Comparison of ENCODE assay signal across 8 mouse cellular contexts in the genomic region with DNA sequence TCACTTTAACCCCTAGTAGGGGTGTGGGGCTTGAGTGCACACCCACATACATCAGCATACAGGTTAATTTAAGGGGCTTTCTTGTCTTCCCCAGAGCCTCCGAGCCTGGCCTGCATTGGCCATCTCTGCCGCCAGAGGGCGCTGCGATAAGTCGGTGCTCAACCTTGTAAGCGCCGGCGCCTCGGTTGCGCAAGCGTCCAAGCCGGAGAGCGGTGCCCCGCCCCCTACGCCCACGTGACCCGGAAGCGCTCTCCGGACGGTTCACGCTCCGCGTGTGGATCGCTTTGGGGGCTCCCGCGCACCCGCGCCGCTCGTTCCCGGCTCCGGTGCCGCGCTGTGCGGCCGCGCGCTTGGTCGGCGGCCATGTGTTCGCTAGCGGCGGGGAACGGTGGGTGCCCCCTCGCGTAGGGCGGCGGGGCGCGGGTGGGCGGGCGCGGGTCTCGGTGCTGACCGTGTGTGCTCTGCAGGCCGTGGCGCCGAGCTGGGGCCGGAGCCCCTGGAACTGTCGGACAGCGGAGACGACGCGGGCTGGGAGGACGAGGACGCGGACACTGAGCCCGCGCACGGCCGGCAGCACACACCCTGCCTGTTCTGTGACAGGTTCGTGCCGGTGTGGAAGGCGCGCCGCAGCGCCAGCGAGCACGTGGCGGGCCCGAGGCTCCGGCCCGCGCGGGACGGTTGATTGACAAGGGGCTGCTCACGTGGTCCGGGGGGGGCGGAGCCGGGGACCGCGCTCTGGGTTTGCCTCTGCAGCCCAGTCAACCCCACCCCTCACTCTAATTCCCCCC. TPM values are rescaled to one million over a fixed set of nuclear protein-coding genes. Genes with fewer than 3 reads are reported as not detected.
A peak's percentile ranks its signal among the peaks of the same experiment; 100 is the strongest.
DNase-seq lines count a peak whose midpoint lies in the region; ATAC-seq and TF ChIP-seq lines count a peak whose summit lies in the region.

A gene (plus strand): TSS at position 233 of the 788 bp plus-strand sequence.

- peak within 1 kb of the TSS; percentile 81 for H3K9ac ChIP-seq in forebrain, embryonic 11.5 days (ENCODE audit: low read length)
- peak within 1 kb of the TSS; percentile 53 for H3K9ac ChIP-seq in heart, postnatal 0 days (replicated peaks; ENCODE audit: low read depth, low read length)
- peak within 1 kb of the TSS; percentile 76 for H3K9ac ChIP-seq in liver, embryonic 16.5 days (ENCODE audit: low read depth, low read length)
- H3K9ac ChIP-seq in neural tube, embryonic 13.5 days, result peak within 1 kb of the TSS; percentile 79

- H3K4me1 ChIP-seq in forebrain, embryonic 11.5 days (replicated peaks; ENCODE audit: control insufficient read depth, insufficient read depth, low read length), result no peaks in the 10 kb centered on the region
- H3K4me1 ChIP-seq in heart, postnatal 0 days (ENCODE audit: control insufficient read depth, insufficient read depth), result peaks cover 13% of the 10 kb centered on the region
- H3K4me1 ChIP-seq in liver, embryonic 16.5 days (ENCODE audit: control insufficient read depth, low read depth, low read length), result peaks cover 18% of the 10 kb centered on the region
- peaks cover 19% of the 10 kb centered on the region for H3K4me1 ChIP-seq in neural tube, embryonic 13.5 days (replicated peaks)
- peaks cover 9% of the 10 kb centered on the region for H3K4me1 ChIP-seq in testis, adult 2 months (ENCODE audit: control insufficient read depth, insufficient read depth, low read length)

- TF ChIP-seq CTCF in heart, postnatal 0 days (IDR thresholded peaks at IDR 0.05; ENCODE audit: low read depth), result peak; percentile 93
- TF ChIP-seq CTCF in testis, adult 2 months (IDR thresholded peaks at IDR 0.05; ENCODE audit: control insufficient read depth, insufficient read depth, insufficient replicate concordance, low read depth, low read length), result peak; percentile 97

- H3K27me3 ChIP-seq in forebrain, embryonic 11.5 days (ENCODE audit: control insufficient read depth, insufficient read depth, low read length), result no peaks in the 10 kb centered on the region; the same call in 1 of the 2 replicates
- H3K27me3 ChIP-seq in heart, postnatal 0 days (ENCODE audit: control insufficient read depth, insufficient read depth, low read length), result no peaks in the 10 kb centered on the region
- H3K27me3 ChIP-seq in liver, embryonic 16.5 days (ENCODE audit: control insufficient read depth, insufficient read depth, low read depth, low read length), result no peaks in the 10 kb centered on the region
- 0 out of 2 replicates have a peak, but pooled peaks cover 6% of the 10 kb centered on the region for H3K27me3 ChIP-seq in neural tube, embryonic 13.5 days
- no peaks in the 10 kb centered on the region for H3K27me3 ChIP-seq in testis, adult 2 months (ENCODE audit: control insufficient read depth, insufficient read depth, low read length)

- H3K9me3 ChIP-seq in forebrain, embryonic 11.5 days (ENCODE audit: control insufficient read depth, low read length), result no peaks in the 10 kb centered on the region
- H3K9me3 ChIP-seq in heart, postnatal 0 days (replicated peaks; ENCODE audit: control insufficient read depth, low read length), result no peaks in the 10 kb centered on the region
- H3K9me3 ChIP-seq in liver, embryonic 16.5 days (replicated peaks; ENCODE audit: control insufficient read depth, low read length), result no peaks in the 10 kb centered on the region
- no peaks in the 10 kb centered on the region for H3K9me3 ChIP-seq in neural tube, embryonic 13.5 days

- 0 out of 2 replicates have a peak within 1 kb of the TSS, but pooled peaks have one; percentile 46 for H3K27ac ChIP-seq in forebrain, embryonic 11.5 days (ENCODE audit: low read depth, low read length)
- peak within 1 kb of the TSS; percentile 52 for H3K27ac ChIP-seq in heart, postnatal 0 days (ENCODE audit: low read depth)
- H3K27ac ChIP-seq in liver, embryonic 16.5 days (ENCODE audit: low read length), result peak within 1 kb of the TSS; percentile 65
- H3K27ac ChIP-seq in neural tube, embryonic 13.5 days (replicated peaks), result peak within 1 kb of the TSS; percentile 87
- H3K27ac ChIP-seq in testis, adult 2 months (ENCODE audit: control insufficient read depth, insufficient read depth, low read depth, low read length), result peak within 1 kb of the TSS; percentile 73; the same call in 1 of the 2 replicates

- peak; percentile 98 to 99 for DNase-seq in CD8-positive naive resting alpha-beta T cell, adult 2 months (ENCODE audit: low read depth in 2 of 2, low spot score in 2 of 2)
- DNase-seq in c-Kit-positive CD71-negative TER-119-negative erythroid progenitor cells, embryonic 14.5 days (ENCODE audit: low read depth), result peak; percentile 95
- DNase-seq in forebrain, embryonic 11.5 days (ENCODE audit: low spot score), result peak; percentile 100
- DNase-seq in heart, postnatal 0 days (ENCODE audit: low spot score), result peak; percentile 94
- DNase-seq in kidney, postnatal 4 days, result peak; percentile 99

- H3K4me3 ChIP-seq in forebrain, embryonic 11.5 days (ENCODE audit: low read depth, low read length), result peak within 1 kb of the TSS; percentile 67
- peak within 1 kb of the TSS; percentile 66 for H3K4me3 ChIP-seq in heart, postnatal 0 days (ENCODE audit: low read depth, low read length)
- peak within 1 kb of the TSS; percentile 83 for H3K4me3 ChIP-seq in liver, embryonic 16.5 days (ENCODE audit: low read depth, low read length)
- H3K4me3 ChIP-seq in neural tube, embryonic 13.5 days, result peak within 1 kb of the TSS; percentile 67
- H3K4me3 ChIP-seq in testis, adult 2 months (ENCODE audit: control insufficient read depth, low read depth, low read length), result peak within 1 kb of the TSS; percentile 95

- H3K4me2 ChIP-seq in forebrain, embryonic 11.5 days (ENCODE audit: low read depth, low read length, severe bottlenecking), result peak within 1 kb of the TSS; percentile 88
- H3K4me2 ChIP-seq in heart, postnatal 0 days (ENCODE audit: low read depth, low read length), result peak within 1 kb of the TSS; percentile 81
- peak within 1 kb of the TSS; percentile 96 for H3K4me2 ChIP-seq in liver, embryonic 16.5 days (ENCODE audit: low read depth, low read length)
- H3K4me2 ChIP-seq in neural tube, embryonic 13.5 days, result peak within 1 kb of the TSS; percentile 70

- peak; percentile 96 for ATAC-seq in forebrain, embryonic 11.5 days (replicated peaks; ENCODE audit: low FRiP score)
- peak; percentile 98 for ATAC-seq in heart, postnatal 0 days (ENCODE audit: insufficient read depth, low read depth)
- peak; percentile 95 for ATAC-seq in liver, embryonic 16.5 days (ENCODE audit: low read depth)
- peak; percentile 97 for ATAC-seq in neural tube, embryonic 13.5 days (ENCODE audit: low read depth)

- TF ChIP-seq POLR2A in testis, adult 2 months (IDR thresholded peaks at IDR 0.05; ENCODE audit: control insufficient read depth, low read depth, low read length), result peak; percentile 5; the same call in 1 of the 2 replicates

- TF ChIP-seq EP300 in heart, postnatal 0 days (IDR thresholded peaks at IDR 0.05; ENCODE audit: low read depth), result no peak

- no peaks in the 10 kb centered on the region; the same call in 1 of the 2 replicates for H3K36me3 ChIP-seq in forebrain, embryonic 11.5 days (ENCODE audit: control insufficient read depth, insufficient read depth, low read length)
- H3K36me3 ChIP-seq in heart, postnatal 0 days (replicated peaks; ENCODE audit: control insufficient read depth, insufficient read depth, low read length), result peaks cover 22% of the 10 kb centered on the region
- peaks cover 16% of the 10 kb centered on the region for H3K36me3 ChIP-seq in liver, embryonic 16.5 days (ENCODE audit: control insufficient read depth, insufficient read depth)
- H3K36me3 ChIP-seq in neural tube, embryonic 13.5 days, result peaks cover 16% of the 10 kb centered on the region
- no peaks in the 10 kb centered on the region; the same call in 1 of the 2 replicates for H3K36me3 ChIP-seq in testis, adult 2 months (ENCODE audit: control insufficient read depth, insufficient read depth, low read length)

- WGBS in forebrain, embryonic 11.5 days, result under 1% methylated on average over 91 of the region's 92 CpGs
- WGBS in heart, postnatal 0 days, result under 1% methylated on average over 89 of the region's 92 CpGs
- under 1% methylated on average over 79 of the region's 92 CpGs for WGBS in liver, embryonic 16.5 days (ENCODE audit: insufficient replicate concordance)
- under 1% methylated on average over 78 of the region's 92 CpGs for WGBS in neural tube, embryonic 13.5 days

RNA-seq across cellular contexts. Expression of the gene that starts here (rescaled TPM):
- polyA plus RNA-seq in forebrain, embryonic 11.5 days (2014; fragmentation: Nextera tagmentation; extraction: Ambion mirVana), result 63.8 and 63.9 TPM in 2 replicates
- 34.7 and 45.5 TPM in 2 replicates for total RNA-seq in heart, postnatal 0 days (2014; rRNA removed; ENCODE audit: low replicate concordance)
- 27.1 and 28.4 TPM in 2 replicates for polyA plus RNA-seq in heart, postnatal 0 days (2015; fragmentation: Nextera tagmentation; extraction: Ambion mirVana)
- polyA plus RNA-seq in liver, embryonic 16.5 days (2015; fragmentation: Nextera tagmentation; extraction: Ambion mirVana), result 15.6 and 18.2 TPM in 2 replicates
- polyA plus RNA-seq in neural tube, embryonic 13.5 days (2015; fragmentation: Nextera tagmentation; extraction: Ambion mirVana), result 48.2 and 53.4 TPM in 2 replicates
- 4.5 and 5.8 TPM in 2 replicates for polyA plus RNA-seq in testis, adult 2 months (2012; rRNA removed)

Comparison
In these comparisons a context has a peak if more than half of its experiments do, and no peak if none do; other contexts are left out.
1. Peak in every context shown above with its lines: DNase-seq, ATAC-seq, H3K4me3 ChIP-seq and H3K27ac ChIP-seq.